Mouse (Mus musculus) midbrain, embryonic 15.5 days (tissue): ENCODE data around the gene Snx3. TPM values are rescaled to one million over a fixed set of nuclear protein-coding genes. Genes with fewer than 3 reads are reported as not detected.

ENCODE experiments used
- ATAC-seq: fragments of 200-750 bp; cut with Nextera tagmentation; replicated peaks from 2 replicates; pipeline ENCODE4 v1.8.0; 2017; ENCODE audit warnings: moderate TSS enrichment
- H3K27ac ChIP-seq: fragments of 300-500 bp; sonication (generic); 2 replicates; pipeline ENCODE4 v1.5.1; 2015; ENCODE audit warnings: mild to moderate bottlenecking, inconsistent platforms
- H3K27me3 ChIP-seq: fragments of 300-500 bp; sonication (generic); replicated peaks from 2 replicates; pipeline ENCODE4 v1.6.1; 2015; ENCODE audit warnings: inconsistent platforms
- H3K36me3 ChIP-seq: fragments of 300-500 bp; sonication (generic); replicated peaks from 2 replicates; pipeline ENCODE4 v1.6.1; 2015; ENCODE audit warnings: inconsistent platforms
- H3K4me1 ChIP-seq: fragments of 300-500 bp; sonication (generic); 2 replicates; pipeline ENCODE4 v1.6.1; 2015; ENCODE audit warnings: inconsistent platforms
- H3K4me2 ChIP-seq: fragments of 300-500 bp; sonication (generic); 2 replicates; pipeline ENCODE4 v1.6.1; 2015; ENCODE audit warnings: inconsistent platforms, mild to moderate bottlenecking, moderate library complexity
- H3K4me3 ChIP-seq: fragments of 300-500 bp; sonication (generic); 2 replicates; pipeline ENCODE4 v1.5.1; 2015; ENCODE audit warnings: mild to moderate bottlenecking, inconsistent platforms
- H3K9ac ChIP-seq: fragments of 300-500 bp; sonication (generic); 2 replicates; pipeline ENCODE4 v1.6.1; 2015; ENCODE audit warnings: mild to moderate bottlenecking, inconsistent platforms
- H3K9me3 ChIP-seq: fragments of 300-500 bp; sonication (generic); 2 replicates; pipeline ENCODE4 v1.6.1; 2016; ENCODE audit warnings: inconsistent platforms
- WGBS: fragments of 180-500 bp; shearing (Covaris S2); methylation state at CpG from one replicate; pipeline ENCODE4 v1.1.7; 2015; ENCODE audit warnings: mixed read lengths; 5-methylcytosine and 5-hydroxymethylcytosine counted together
- polyA plus RNA-seq: library from polyadenylated mRNA; unstranded; fragments of >200 nt; fragmentation: Nextera tagmentation; extraction: Ambion mirVana; gene quantifications from 2 replicates; pipeline ENCODE4 v1.2.1, GENCODE M21; 2015

Snx3 gene
- polyA plus RNA-seq, 1 experiment from 2014 or later = 285 TPM

GRCm38 (mm10) chr10:42480719-42481118, 21.1 kb upstream of the Snx3 start:
- ATAC-seq = no peak
- Histone ChIP-seq H3K4me3 (no peak overlapping the region), H3K9me3 (no peaks in the 10 kb centered on the region), H3K4me1 (peaks cover 9% of the 10 kb centered on the region), H3K4me2 (no peak overlapping the region), H3K27me3 (no peaks in the 10 kb centered on the region), H3K36me3 (no peaks in the 10 kb centered on the region), H3K27ac (no peak overlapping the region), H3K9ac (no peak overlapping the region)
- WGBS = 76% methylated on average over 4 of the region's 4 CpGs

GRCm38 (mm10) chr10:42488606-42489296, 13.1 kb upstream of the Snx3 start:
- no peak for ATAC-seq
- H3K4me3 ChIP-seq = no peak overlapping the region
- H3K4me1 ChIP-seq = no peaks in the 10 kb centered on the region
- WGBS = 34% methylated on average over 8 of the region's 8 CpGs
- H3K36me3 ChIP-seq = no peaks in the 10 kb centered on the region
- H3K9me3 ChIP-seq = no peaks in the 10 kb centered on the region
- no peaks in the 10 kb centered on the region for H3K27me3 ChIP-seq
- no peak overlapping the region for H3K4me2 ChIP-seq
- no peak overlapping the region for H3K9ac ChIP-seq
- H3K27ac ChIP-seq = no peak overlapping the region

GRCm38 (mm10) chr10:42491158-42491557, 10.7 kb upstream of the Snx3 start:
- no peak overlapping the region for H3K27ac ChIP-seq
- no peaks in the 10 kb centered on the region for H3K9me3 ChIP-seq
- ATAC-seq = no peak
- no peak overlapping the region for H3K9ac ChIP-seq
- H3K4me3 ChIP-seq = no peak overlapping the region
- no peaks in the 10 kb centered on the region for H3K27me3 ChIP-seq
- H3K4me1 ChIP-seq = no peaks in the 10 kb centered on the region
- WGBS = 58% methylated on average over 1 of the region's 1 CpGs
- no peak overlapping the region for H3K4me2 ChIP-seq
- no peaks in the 10 kb centered on the region for H3K36me3 ChIP-seq

- ATAC-seq = no peak
- no peak overlapping the region for H3K9ac ChIP-seq
- 88% methylated on average over 10 of the region's 10 CpGs for WGBS
These were observed 9.6 kb upstream of the Snx3 start for GRCm38 (mm10) chr10:42492027-42492771.

GRCm38 (mm10) chr10:42493000-42493399, 8.8 kb upstream of the Snx3 start:
- no peak overlapping the region for H3K9ac ChIP-seq
- no peaks in the 10 kb centered on the region for H3K9me3 ChIP-seq
- H3K4me2 ChIP-seq = no peak overlapping the region
- H3K27ac ChIP-seq = no peak overlapping the region
- H3K36me3 ChIP-seq = no peaks in the 10 kb centered on the region
- no peak for ATAC-seq
- no peaks in the 10 kb centered on the region for H3K27me3 ChIP-seq
- H3K4me3 ChIP-seq = no peak overlapping the region
- no peaks in the 10 kb centered on the region for H3K4me1 ChIP-seq
- 62% methylated on average over 4 of the region's 4 CpGs for WGBS

More at GRCm38 (mm10) chr10:42492027-42492771, 9.6 kb upstream of the Snx3 start:
- Histone ChIP-seq H3K4me1 (no peaks in the 10 kb centered on the region), H3K27me3 (no peaks in the 10 kb centered on the region), H3K9me3 (no peaks in the 10 kb centered on the region), H3K4me3 (no peak overlapping the region), H3K36me3 (no peaks in the 10 kb centered on the region), H3K4me2 (no peak overlapping the region), H3K27ac (no peak overlapping the region)

GRCm38 (mm10) chr10:42500611-42501010, 1.2 kb upstream of the Snx3 start:
- Histone ChIP-seq H3K4me2 (no peak overlapping the region), H3K9me3 (no peaks in the 10 kb centered on the region), H3K4me3 (no peak overlapping the region), H3K9ac (no peak overlapping the region), H3K36me3 (no peaks in the 10 kb centered on the region), H3K27me3 (no peaks in the 10 kb centered on the region), H3K27ac (0 out of 2 replicates have a peak overlapping the region, but pooled peaks have one; percentile 98), H3K4me1 (peaks cover 12% of the 10 kb centered on the region)
- no peak for ATAC-seq
- WGBS = 93% methylated on average over 8 of the region's 8 CpGs

- Histone ChIP-seq H3K36me3 (no peaks in the 10 kb centered on the region), H3K4me1 (peaks cover 12% of the 10 kb centered on the region), H3K9me3 (no peaks in the 10 kb centered on the region), H3K4me3 (peak overlapping the region; percentile 82), H3K4me2 (peak overlapping the region; percentile 85), H3K9ac (peak overlapping the region; percentile 18; the same call in 1 of the 2 replicates), H3K27ac (peak overlapping the region; percentile 98), H3K27me3 (no peaks in the 10 kb centered on the region)
- WGBS = 88% methylated on average over 5 of the region's 5 CpGs
- no peak for ATAC-seq
These were observed 669 bp upstream of the Snx3 start for GRCm38 (mm10) chr10:42501161-42501560.

GRCm38 (mm10) chr10:42502349-42503111, 700 bp downstream of the Snx3 start:
- Histone ChIP-seq H3K36me3 (no peaks in the 10 kb centered on the region), H3K27ac (peak overlapping the region; percentile 98), H3K4me2 (peak overlapping the region; percentile 85), H3K27me3 (no peaks in the 10 kb centered on the region), H3K4me1 (peaks cover 12% of the 10 kb centered on the region), H3K4me3 (peak overlapping the region; percentile 82), H3K9ac (peak overlapping the region; percentile 94), H3K9me3 (no peaks in the 10 kb centered on the region)
- ATAC-seq = peak; percentile 68
- under 1% methylated on average over 50 of the region's 55 CpGs for WGBS

GRCm38 (mm10) chr10:42504096-42504710, 2.4 kb downstream of the Snx3 start:
- Histone ChIP-seq H3K27me3 (no peaks in the 10 kb centered on the region), H3K4me3 (no peak overlapping the region), H3K9ac (no peak overlapping the region), H3K36me3 (no peaks in the 10 kb centered on the region), H3K4me1 (peaks cover 12% of the 10 kb centered on the region), H3K4me2 (no peak overlapping the region), H3K9me3 (no peaks in the 10 kb centered on the region), H3K27ac (no peak overlapping the region)
- 92% methylated on average over 10 of the region's 10 CpGs for WGBS
- ATAC-seq = no peak

GRCm38 (mm10) chr10:42510141-42510540, 8.3 kb downstream of the Snx3 start:
- H3K27me3 ChIP-seq = no peaks in the 10 kb centered on the region
- H3K27ac ChIP-seq = no peak overlapping the region
- H3K4me2 ChIP-seq = no peak overlapping the region
- no peaks in the 10 kb centered on the region for H3K9me3 ChIP-seq
- no peak overlapping the region for H3K4me3 ChIP-seq
- 90% methylated on average over 6 of the region's 6 CpGs for WGBS
- H3K36me3 ChIP-seq = no peaks in the 10 kb centered on the region
- no peak overlapping the region for H3K9ac ChIP-seq
- ATAC-seq = no peak
- no peaks in the 10 kb centered on the region; the same call in 1 of the 2 replicates for H3K4me1 ChIP-seq

- Histone ChIP-seq H3K4me3 (no peak overlapping the region), H3K4me2 (no peak overlapping the region), H3K36me3 (no peaks in the 10 kb centered on the region), H3K27ac (no peak overlapping the region), H3K9me3 (no peaks in the 10 kb centered on the region), H3K27me3 (no peaks in the 10 kb centered on the region), H3K9ac (no peak overlapping the region), H3K4me1 (no peaks in the 10 kb centered on the region; the same call in 1 of the 2 replicates)
- WGBS = 90% methylated on average over 6 of the region's 6 CpGs
- ATAC-seq = no peak
These were observed 9.6 kb downstream of the Snx3 start for GRCm38 (mm10) chr10:42511184-42512135.
